Mouse (Mus musculus) neutrophil, adult 5-6 weeks (primary cell): ENCODE measurements around the gene Rab42. TPM values are rescaled to one million over a fixed set of nuclear protein-coding genes. Genes with fewer than 3 reads are reported as not detected.

ENCODE experiments used
- ATAC-seq: fragments of 151-379, 151-347 bp; 2 replicates; pipeline ENCODE4 v1.8.0; 2017; ENCODE audit warnings: mild to moderate bottlenecking, moderate TSS enrichment; ENCODE audit not compliant: insufficient number of reproducible peaks, poor library complexity, low FRiP score, severe bottlenecking; ENCODE audit errors: extremely low read depth
- total RNA-seq: library from RNA; stranded (forward); fragments of 200-1000 nt; gene quantifications from 2 replicates; pipeline ENCODE4 v1.2.3, GENCODE M21; 2017

The Rab42 gene
- total RNA-seq: not detected in 2 replicates

DNA sequence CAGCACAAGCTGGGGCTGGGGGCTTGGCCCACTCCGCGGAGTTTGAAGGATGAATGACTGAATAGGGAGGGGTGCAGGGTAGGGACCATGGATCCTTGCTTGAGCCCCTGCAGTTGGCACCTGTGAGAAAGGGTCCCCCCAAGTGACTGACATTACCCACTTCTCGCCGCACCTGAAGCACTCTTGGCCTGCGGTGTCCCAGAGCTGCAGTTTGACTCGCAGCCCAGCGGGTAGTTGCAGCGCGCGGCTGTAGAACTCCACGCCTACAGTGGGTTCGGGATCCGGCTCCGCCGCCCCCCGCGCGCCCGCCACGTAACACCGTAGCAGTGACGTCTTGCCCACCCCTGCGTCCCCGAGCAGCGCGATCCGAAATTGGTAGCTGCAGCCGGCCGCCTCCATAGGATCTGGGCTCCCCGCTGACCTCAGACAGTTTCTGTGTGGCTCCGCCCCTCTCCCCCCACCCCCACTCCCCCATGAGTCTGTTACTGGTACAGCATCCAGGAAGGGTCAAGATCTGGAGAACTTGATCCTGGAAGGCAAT is at the start of gene Rab42:
Gene Rab42, minus strand, starts transcription at position 447 of the 541 bp plus-strand sequence.
- peak; percentile 42 for ATAC-seq

DNA sequence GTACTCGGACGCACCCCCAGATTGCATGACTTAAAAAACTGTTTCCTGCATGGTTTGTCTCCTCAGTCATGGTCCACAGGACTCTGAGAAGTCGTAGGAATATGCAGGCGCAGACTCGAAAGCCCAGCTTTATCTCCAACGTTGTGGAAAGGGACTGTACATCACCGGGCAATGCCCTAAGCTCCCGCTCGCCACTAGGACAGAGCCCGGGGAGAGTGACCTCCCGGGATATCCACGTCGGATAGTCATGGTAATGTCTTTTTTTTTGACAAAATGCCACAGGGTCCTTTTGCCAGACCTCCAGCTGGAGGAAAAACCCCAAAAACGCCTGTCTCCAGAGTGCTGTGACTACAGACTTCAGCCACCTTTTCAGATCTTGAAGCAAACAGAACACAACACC is 49.6 kb upstream of the Rab42 start:
- no peak for ATAC-seq

DNA sequence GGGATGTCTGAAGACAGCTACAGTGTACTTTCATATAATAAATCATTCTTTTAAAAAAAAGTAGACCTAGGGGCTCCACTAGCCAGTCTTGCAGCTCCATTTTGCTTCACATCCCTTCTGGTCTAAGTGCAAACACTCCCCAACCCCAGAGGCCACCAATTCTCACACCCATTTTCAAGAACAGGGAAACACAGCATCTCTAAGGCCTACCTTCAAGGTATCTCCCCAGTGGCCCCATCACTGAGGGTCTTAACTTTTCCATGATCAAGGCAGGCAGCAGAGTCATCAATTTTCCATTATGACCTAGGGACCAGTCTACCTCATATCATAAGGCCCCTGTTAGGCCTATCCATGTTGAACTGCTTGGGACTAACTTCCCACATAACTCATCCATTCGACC is 48.2 kb upstream of the Rab42 start:
- no peak for ATAC-seq

DNA sequence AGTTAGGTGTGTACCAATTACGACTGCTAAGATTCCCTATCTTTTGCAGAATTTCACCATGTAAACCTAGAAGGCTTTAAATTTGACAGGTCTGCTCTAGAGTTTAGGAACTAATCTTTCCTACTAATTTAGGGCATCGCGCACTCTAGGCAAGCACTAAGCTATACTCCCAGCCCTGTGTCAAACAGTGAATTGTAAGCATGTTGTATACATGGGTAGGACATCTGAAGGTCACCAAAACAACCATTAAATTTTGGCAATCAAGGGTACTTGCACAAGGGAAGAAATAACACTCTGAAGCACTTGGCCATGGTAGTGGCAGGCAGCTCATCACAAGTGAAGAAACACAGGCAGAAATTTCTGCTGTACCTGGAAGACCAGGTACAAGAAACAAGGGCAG is 47.7 kb upstream of the Rab42 start:
- ATAC-seq: no peak

- ATAC-seq: no peak
These were observed 47.0 kb upstream of the Rab42 start for GRCm38 (mm10) chr4:132350123-132350740.

DNA sequence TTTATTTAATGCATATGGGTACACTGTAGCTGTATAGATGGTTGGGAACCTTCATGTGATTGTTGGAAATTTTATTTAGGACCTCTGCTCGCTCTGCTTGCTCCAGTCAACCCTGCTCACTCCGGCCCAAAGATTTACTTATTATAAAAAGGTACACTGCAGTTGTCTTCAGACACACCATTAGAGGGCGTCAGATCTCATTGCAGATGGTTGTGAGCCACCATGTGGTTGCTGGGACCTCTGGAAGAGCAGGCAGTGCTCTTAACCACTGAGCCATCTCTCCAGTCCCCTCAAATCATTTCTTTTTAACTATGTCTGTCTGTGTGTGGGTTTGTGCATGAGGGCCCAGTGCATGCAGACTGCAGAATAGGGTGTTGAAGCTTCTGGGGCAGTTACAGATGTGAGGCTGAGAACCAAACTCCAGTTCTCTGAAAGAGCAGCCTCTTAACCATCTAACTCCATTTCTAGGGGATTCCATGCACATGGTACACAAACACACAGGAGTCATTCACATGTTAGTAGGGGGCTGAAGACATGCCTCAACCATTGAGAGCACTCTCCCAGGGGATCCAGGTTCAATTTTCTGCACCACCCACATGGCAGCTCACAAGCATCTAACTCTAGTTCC is 46.4 kb upstream of the Rab42 start:
- ATAC-seq: no peak

- no peak for ATAC-seq
These were observed 43.5 kb upstream of the Rab42 start for GRCm38 (mm10) chr4:132346661-132347060.

DNA sequence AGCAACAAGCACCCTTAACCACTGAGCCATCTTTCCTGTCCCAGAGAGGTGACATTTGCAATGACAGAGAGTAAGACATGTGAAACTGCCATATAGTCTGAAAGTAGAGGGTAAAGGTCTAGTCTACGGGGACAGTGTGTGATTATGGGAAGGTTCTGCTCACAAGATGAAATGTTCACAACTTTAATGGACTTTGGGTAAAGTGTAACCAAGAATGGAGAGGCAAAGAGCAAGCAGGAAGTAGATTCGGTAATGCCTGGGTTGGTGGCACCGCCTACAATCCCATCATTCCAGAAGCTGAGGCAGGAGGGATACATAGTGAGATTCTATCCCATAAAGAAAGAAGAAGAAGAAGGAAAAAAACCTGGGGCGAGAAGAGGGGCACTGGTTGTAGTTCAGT is 43.1 kb upstream of the Rab42 start:
- no peak for ATAC-seq

DNA sequence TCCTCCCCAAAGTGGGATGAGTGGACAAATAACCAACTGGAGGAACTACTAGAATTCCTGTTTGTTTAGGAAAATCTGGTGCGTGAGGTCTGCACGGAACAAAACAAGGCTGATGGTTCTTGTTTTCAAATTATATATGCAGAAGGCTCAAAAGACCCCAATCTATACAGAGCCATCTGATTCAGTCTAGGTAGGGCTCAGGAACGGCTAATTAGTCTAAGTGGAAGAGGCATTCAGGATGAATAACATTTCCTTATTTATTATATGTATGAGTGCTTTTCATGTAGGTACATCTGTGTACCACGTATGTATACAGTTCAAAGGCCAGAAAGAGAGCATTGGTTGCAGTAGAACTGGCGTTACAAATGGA is 42.6 kb upstream of the Rab42 start:
- ATAC-seq: no peak

DNA sequence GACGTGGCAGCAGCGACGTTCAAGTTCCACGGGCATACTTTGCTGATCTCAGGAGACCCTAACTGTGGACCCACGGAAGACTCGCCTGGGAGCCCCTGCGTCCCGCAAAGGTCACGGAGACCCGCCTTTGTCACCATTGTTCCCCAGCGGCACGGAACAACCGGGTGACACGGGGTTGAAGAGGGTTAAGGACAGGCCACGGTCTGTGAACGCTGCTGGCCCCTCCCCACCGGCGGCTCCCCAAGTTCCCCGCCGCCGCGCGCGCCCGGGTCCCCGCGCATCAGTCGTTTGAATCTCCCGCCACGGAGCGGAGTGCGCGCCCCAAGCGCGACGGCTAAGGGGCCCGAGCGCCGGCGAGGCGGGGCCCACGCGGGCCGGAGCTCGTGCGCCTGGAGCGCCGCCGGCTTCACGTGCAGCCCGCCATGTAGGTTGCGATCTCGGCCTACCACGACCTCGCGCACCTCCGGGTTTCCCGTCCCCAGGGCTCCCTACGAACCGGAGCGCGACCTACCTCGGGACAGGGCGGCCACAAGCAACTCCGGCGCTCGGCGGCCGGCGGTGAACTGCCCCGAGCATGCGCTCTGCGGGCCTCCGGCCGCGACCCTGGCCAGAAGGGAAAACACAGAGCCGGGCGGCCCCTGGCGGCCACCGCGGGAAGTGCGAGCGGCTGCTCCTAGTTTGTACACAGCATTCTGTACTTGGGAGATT is 42.1 kb upstream of the Rab42 start:
- peak; percentile 69 for ATAC-seq

DNA sequence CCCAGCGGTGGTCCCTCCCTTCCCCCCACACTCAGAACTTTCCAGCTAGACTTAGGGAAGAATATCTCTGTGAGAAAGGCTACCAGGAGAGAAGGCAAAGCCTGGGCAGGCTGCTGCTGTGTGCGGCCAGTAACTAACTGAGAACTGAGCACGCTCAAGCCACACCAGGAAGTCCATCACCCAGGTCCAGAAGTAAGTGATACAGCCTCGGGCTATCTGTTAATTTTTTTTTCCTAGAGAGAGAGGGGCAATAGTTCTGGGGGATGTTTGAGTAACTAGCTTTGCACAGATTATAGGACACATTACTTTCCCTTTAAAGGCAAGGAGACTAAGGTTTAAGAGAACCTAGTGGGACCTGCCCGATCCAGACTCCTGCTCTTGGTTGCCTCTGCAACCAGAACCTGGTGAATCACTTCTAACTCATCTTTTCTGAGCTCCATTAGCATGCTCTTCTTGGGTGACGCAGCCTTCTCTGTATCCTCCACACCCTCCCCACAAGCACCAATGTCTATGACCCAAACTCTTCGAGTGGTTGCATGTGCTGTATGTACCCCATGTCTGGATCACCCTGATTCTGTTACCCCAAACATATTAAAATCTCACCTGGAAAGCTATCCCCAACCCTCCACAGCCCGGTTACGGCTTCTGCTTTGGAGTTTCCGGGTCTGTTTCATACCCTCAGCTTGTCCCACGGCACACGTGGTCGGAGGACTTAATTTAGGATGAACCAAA is 41.4 kb upstream of the Rab42 start:
- ATAC-seq: no peak

DNA sequence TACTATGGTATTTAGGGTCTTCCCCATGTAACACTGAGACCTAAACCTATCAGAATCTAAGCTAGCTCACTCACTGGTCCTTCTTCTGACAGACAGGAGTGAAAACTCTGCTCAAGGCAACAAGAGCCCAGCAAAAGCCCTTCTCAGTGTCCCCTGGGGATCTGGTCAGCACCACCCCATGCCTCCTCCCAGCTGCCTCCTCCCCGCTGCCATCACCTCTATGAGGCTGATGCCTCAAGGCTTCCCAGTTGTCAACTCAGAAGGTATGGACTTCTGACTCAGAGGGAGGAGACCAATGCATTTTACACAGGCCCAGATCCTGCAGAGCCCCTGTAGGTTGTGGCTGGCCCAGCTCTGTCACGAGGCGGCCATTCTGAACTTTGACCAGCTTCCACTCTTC is 38.3 kb upstream of the Rab42 start:
- no peak for ATAC-seq

DNA sequence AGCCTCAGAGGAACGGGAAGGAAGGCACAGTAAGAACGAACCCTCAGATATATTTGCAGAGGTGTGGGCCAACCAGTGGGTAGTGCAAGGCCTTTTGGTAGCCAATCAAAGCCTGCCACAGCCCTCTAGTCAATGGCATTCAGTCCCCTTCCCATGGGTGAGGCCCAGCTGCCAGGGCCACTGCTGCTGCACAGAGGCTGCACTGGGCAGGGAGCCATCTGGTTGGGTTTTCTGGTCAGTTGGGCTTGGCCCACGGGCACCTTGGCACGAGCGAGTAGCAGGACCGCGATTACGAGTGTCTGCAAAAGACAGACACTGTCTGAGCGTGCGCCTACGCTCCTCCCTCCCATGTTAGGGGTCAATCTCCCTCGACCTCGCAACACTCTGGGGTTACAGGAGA is 35.8 kb upstream of the Rab42 start:
- ATAC-seq: no peak

DNA sequence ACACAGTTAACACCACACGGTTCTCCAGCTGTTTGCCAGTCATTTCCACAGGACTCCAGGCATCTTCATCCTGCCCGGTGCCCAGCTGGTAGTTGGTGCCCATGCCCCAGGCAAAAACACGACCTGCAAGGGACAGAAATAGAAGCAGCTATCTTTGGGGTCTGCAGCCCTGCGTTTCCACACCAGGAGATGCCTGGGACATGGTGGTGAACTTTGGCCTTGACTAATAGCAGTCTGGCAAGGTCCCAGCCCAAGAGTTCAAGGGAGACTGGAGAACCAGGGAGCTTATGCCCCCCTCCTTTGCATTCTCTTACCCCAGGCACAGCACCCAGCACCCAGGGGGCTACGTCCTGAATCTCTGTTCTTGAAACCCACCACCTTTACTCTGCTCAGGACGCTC is 29.7 kb upstream of the Rab42 start:
- ATAC-seq: no peak

DNA sequence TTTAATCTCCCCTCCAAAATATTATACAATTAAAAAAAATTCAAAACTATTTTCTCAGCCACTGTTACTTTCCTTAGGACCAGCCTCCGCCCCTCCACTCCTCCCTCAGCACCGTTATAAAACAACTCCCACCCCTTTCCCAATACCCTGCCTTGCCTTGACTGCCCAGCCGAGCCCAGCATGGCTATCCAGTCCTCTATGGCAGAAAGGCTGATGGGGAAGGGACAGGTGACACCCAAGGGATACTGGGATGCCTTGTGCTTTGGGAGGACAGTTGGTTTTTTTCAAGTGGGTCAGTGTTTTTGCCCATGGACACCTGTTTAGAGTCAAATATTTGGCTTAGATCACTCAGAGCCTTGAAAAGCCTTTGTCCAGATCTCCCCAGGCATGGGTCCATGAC is 28.8 kb upstream of the Rab42 start:
- ATAC-seq: no peak

DNA sequence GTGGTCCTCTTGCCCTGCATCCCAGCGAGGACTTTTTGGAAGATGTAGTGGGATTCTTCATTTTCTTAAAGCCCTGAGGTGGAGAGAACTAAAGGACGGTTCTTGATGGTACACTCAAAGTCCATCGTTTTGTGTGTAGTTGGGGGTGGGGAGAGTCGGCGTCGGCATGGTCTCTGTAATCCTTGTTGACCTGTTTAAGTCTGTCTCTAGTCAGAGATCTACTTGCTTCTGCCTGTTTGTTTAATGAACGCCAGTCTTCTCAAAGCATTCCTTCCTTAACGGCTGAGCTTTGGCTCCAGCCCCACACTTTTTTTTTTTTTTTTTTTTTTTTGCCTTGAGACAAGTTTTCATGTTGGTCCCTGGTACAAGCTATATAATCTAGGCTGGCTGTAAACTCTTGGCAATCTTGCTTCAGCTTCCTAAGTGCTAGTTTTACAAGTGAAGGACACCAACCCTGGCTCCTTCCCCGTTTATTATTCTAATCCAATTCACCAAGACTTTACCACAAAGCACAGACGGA is 26.7 kb upstream of the Rab42 start:
- ATAC-seq: no peak

GRCm38 (mm10) chr4:132329115-132329834 is 26.1 kb upstream of the Rab42 start, which contains the start of gene Trnau1ap:
Trnau1ap (minus strand) TSS chr4:132329538.
- ATAC-seq: peak; percentile 94

DNA sequence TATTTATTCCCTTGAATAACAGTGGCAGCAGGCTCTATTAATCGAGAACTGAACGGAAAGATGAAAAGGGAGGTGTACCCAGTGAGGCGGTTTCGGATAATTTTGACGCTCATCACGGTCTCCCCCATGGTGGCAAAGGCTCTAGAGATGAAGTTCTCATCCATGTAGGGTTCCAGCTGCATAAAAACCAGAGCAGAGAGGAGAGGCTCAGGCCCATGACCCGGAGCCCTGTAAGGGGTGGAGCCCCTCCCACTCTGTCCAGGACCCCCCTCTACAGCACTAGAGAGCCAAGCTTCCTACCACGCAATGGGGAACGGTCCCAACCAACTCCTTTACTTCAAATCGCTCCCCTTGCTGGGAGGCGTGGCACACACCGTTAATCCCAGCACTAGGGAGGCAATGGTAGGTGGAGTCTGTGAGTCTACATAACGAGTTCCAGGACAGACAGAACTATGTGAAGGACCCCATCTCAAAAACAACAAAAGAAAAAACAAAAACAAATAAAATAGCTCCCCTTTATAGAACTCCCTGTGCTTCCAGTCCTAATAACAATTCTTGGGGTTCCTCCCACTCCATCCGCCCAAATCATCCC is 25.3 kb upstream of the Rab42 start:
- ATAC-seq: no peak
